Mouse (Mus musculus) T-helper 17 cell (primary cell): Measurements from ENCODE around the gene Acpp.

Experiments
- in situ Hi-C, 2 experiments: fragments of 300-600 bp; cut with MboI, MseI; formaldehyde crosslinking; loops; 1 replicate in 1 of 2; 2 replicates in 1 of 2; pipeline ENCODE4 v1.15.1; 2025; ENCODE audit warnings: high pct_unique_total_duplicates in 2 of 2

Gene Acpp

GRCm38 (mm10) chr9:104305333-104306111, 32.0 kb downstream of the Acpp start:
- in situ Hi-C loops = loop anchor here in 1 of 2 experiments (10.0 kb wide), 1 partner anchor 101 kb away; no protein-coding TSS in a partner anchor

DNA sequence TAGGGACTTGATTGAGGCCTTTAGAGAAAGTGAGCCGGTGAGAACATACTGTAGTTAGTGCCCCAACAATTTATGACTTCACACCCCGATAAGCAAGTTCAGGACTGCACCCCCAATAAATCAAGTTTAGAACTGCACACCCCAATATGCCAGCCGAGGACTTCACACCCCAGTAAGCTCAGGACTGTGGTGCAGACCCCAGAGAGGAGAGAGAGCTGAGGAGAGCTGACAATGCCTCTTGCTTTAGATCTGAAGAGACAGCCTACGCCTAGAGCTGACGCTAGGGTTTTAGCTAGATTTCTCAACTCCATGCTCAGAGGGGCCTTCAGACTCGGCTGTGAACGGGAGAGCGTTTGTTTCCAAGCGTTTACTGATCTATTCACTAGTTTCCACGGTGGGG, 32.7 kb downstream of the Acpp start:
- in situ Hi-C loops = loop anchor here in 1 of 2 experiments (10.0 kb wide), 1 partner anchor 100 kb away; no protein-coding TSS in a partner anchor

DNA sequence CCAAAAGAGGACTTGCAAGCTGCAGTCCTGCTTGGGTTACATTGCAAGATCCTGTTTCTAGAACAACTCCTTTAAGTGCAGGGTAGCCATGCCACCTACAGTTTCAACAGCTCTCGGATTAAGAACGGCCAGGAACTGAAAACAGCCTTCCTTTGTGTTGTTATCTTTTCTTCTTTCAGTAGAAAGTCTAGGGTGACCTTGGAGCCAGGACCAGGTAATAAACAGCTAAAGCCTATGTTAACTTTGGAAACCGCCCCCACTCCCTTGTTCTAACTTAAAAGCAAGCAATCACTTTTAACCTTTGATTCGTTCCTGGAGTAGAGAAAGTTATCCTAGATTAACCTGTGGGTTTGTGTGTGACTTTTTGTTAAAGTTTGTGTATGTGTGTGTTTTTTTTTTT, 33.2 kb downstream of the Acpp start:
- in situ Hi-C loops = loop anchor here in 1 of 2 experiments (10.0 kb wide), 1 partner anchor 100 kb away; no protein-coding TSS in a partner anchor

DNA sequence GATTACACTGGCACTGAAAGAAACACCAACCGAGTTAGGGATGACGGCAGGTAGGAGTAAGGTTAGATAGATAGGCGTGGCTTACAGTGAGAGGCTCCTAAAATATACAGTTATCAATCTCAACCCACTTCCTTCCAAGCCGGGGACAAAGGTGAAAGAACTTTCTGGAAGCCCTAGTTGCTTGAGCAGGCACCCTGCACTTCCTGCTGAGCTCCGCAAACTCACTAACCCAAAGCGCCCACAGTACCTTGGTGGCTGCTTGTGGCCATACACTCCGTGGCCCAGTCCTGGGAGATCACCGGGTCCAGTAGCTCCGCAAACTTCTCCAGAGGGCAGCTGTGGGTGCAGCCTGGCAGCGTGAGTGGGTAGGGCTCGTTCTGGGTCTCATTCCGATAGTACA, 37.0 kb downstream of the Acpp start:
- in situ Hi-C loops = loop anchor here in 1 of 2 experiments (10.0 kb wide), 1 partner anchor 96 kb away; no protein-coding TSS in a partner anchor

DNA sequence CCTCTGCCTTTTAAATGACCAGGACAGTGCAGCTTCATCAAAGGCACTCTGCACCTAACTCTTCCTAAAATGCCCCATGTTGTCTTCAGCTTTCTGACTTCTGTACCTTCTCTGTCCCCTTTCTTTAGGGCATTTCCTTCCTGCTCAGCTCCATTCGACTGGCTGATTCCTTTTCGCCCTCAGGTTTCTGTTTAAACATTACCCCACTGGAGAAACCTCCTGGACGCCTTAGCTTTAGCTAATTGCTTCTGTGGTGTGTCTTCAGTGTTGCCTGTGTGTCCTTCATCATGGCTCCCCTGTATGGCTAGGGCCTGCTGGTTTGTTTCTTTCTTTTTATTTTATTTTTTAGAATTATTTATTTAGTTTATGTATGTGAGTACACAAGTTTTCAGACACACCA, 40.5 kb downstream of the Acpp start:
- in situ Hi-C loops = no loop called here

DNA sequence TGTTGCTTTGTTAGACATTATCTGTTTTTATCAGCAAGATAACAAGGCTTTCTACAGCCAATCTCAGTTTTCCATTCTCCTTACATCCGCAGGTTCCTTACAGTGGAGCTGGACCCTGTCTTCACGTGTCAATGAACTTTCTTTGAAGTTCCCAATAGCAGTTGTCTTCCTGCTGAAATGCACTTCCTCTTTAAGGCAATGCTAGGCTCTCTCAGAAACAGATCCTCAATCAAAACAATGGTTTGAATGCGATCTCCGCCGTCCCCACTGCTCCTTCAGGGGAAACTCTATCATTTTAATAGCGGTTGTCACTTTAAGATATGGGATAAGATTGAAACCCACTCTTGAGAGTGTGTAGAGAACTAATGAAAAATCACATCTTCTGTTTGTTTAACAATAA, 52.6 kb downstream of the Acpp start:
- in situ Hi-C loops = loop anchor here in 1 of 2 experiments (5.0 kb wide), 1 partner anchor 847 kb away; the partner anchor contains the start of gene Nudt16

DNA sequence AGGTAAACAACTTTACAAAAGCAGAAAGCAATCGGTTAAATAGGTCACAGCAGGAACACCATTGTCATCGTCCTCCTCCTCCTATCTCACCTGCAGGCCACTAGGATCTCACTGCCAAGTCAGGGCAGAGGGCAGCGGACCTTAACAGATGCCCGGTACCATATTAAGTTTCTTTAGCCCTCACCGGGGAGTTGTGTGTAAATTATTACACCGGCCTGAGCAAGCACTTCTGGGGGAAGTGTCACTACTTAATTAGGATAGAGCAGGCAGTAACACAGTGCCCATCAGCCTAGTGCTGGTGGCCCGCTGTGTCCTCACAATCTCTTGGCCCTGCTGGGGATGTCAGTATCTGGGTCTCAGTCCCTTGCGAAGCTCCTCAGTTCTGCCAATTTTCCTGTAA, 55.0 kb downstream of the Acpp start:
- in situ Hi-C loops = loop anchor here in 1 of 2 experiments (5.0 kb wide), 1 partner anchor 850 kb away; the partner anchor contains the start of gene Nudt16

DNA sequence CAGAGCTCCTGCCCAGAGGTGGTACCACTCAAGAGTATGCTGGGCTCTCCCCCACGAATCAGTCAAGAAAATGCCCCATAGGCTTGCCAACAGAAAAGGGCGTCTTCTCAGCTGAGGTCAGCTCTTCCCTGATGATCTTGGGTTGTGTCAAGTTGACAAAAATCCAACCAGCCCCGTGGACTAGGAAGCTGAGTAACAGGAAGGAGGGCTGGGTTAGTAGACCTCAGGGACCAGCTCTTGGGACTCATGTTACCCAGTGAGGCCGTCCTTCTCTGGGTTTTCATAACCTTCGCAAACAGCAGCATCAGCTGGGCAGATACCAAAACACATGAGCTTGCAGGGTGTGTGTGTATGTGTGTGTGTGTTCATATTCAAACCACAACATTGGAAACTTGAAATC, 55.8 kb downstream of the Acpp start:
- in situ Hi-C loops = loop anchor here in 1 of 2 experiments (5.0 kb wide), 1 partner anchor 851 kb away; the partner anchor contains the start of gene Nudt16

GRCm38 (mm10) chr9:104280725-104281495, 56.6 kb downstream of the Acpp start:
- in situ Hi-C loops = loop anchor here in 1 of 2 experiments (5.0 kb wide), 1 partner anchor 851 kb away; the partner anchor contains the start of gene Nudt16

DNA sequence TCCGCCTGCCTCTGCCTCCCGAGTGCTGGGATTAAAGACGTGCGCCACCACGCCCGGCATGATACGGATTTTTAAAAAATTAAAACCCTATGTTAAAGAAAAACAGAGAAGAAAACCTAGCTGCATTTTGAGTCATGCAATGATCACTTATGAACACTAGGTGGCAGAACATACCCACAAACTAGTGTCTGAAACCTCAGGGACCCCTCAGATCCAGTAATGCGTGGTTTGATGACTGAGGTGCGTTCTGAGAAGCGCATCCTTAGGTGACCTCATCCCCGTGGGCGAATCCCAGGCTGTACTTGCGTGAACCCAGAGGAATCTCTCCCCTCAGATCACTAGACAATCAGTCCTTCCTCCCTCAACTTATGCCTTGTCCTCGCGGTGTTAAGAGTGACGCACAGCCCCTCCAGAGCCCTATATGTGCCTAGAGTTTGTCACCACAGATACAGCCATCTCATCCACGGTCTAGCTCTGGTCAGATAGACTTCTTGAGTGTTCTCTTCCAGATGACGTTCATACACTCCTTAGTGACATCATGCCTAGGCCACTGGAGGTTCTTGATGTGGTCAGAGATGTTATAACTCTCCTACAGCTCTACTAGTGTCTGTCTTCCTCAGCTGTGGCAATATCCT, 59.9 kb downstream of the Acpp start:
- in situ Hi-C loops = loop anchor here (5.0 to 10.0 kb wide), 3 partner anchors 105 to 1877 kb away; partner anchors contain the start of gene Glyctk (in 1 of the 2)

DNA sequence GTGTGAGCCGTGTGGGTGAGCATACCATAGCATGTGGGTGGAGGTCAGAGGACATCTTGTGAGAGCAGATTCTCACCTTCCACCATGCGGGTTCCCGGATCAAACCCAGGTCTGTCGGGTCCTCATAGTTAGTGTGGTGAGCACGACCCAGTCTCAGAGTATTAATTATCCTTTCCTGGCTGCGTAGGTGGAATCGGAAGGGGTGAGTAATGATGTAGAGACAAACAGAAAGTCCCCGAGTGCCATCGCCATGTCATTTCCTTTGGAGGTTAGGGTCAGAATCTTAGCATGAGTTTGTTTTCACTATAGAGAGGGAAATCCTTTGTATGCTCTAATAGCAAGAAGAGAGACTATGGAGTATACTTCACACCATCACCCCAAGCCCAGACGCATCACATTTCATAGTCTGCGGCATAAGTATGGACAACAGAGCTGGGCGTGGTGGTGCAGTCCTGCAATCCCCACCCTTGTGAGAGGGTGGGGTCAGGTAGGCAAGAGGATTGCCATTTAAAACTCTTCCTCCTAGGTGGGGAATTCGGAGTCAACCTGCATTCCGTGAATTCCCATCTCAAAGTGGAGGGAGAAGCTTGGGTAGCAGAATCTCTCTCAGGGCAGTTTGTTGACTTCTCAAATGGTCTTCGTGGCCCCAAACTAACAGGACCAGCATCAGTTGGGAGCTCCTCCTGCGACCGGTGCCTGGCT, 62.3 kb downstream of the Acpp start:
- in situ Hi-C loops = loop anchor here (5.0 to 10.0 kb wide), 3 partner anchors 107 to 1880 kb away; partner anchors contain the start of gene Glyctk (in 1 of the 2)

- in situ Hi-C loops = loop anchor here (10.0 to 25.0 kb wide), 3 partner anchors 113 to 1883 kb away; partner anchors contain the start of genes Aste1 (in 1 of the 2), Glyctk (in 1 of the 2) and Nek11 (in 1 of the 2)
Measured at GRCm38 (mm10) chr9:104272057-104272456, 65.5 kb downstream of the Acpp start.

- in situ Hi-C loops = loop anchor here (10.0 to 25.0 kb wide), 3 partner anchors 113 to 1883 kb away; partner anchors contain the start of genes Aste1 (in 1 of the 2), Glyctk (in 1 of the 2) and Nek11 (in 1 of the 2)
Measured at GRCm38 (mm10) chr9:104271642-104272041, 65.9 kb downstream of the Acpp start.

DNA sequence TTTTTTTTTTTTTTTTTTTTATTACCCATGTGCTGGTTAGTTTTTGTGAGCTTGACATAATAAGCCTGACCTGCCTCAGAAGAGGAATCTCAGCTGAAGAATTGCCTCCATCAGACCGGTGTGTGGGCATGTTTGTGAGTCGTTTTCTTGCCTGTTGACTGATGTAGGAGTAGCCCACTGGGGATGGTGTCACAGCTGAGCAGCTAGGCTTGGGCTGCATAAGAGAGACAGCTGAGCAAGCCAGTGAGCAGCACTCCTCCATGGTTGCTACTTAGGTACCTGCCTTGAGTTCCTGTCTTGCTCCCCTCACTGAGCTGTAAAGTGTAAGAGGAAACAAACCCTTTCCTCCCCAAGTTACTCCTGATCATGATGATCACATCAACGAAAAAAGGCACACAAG, 67.6 kb downstream of the Acpp start:
- in situ Hi-C loops = loop anchor here (10.0 to 25.0 kb wide), 3 partner anchors 115 to 1885 kb away; partner anchors contain the start of genes Aste1 (in 1 of the 2), Glyctk (in 1 of the 2) and Nek11 (in 1 of the 2)

GRCm38 (mm10) chr9:104269349-104269871, 68.1 kb downstream of the Acpp start:
- in situ Hi-C loops = loop anchor here in 1 of 2 experiments (25.0 kb wide), 1 partner anchor 1118 kb away; the partner anchor contains the start of genes Aste1 and Nek11

- in situ Hi-C loops = loop anchor here (5.0 to 25.0 kb wide), 2 partner anchors 1123 to 1133 kb away; partner anchors contain the start of genes Aste1 (in 2 of the 2) and Nek11 (in 2 of the 2)
Measured at GRCm38 (mm10) chr9:104264567-104264966, 73.0 kb downstream of the Acpp start.

DNA sequence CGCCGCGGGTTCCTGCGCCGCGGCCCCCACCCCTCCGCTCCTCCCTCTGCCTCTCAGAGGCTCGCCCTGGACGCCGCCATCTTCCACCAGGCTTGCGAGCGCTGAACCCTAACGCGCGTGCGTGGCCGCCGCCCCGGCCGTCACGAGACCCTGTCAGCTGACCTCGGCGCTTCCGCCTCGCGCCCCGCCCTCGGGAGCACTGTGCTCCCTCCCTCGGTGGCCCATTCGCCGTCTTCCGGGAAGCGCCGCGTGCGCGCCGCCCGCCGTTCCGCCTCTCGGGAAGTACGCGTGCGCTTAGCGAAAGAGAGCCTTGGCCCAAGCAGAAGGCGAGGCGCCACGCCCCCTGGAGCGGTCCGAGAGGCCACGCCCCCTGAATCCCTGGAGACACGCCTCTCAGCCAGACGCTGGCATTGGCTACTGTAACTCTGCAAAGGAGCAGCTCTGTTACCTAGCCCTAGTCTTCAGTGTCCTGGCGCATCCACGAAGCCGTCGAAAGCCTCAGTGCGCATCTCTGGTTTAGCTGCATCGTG, 74.7 kb downstream of the Acpp start, which contains the start of gene Dnajc13:
Dnajc13 (minus strand) TSS at position 108 of the 530 bp plus-strand sequence.
- in situ Hi-C loops = loop anchor here (5.0 to 25.0 kb wide), 2 partner anchors 1124 to 1134 kb away; partner anchors contain the start of genes Aste1 (in 2 of the 2) and Nek11 (in 2 of the 2)

GRCm38 (mm10) chr9:104262016-104262762, 75.4 kb downstream of the Acpp start:
- in situ Hi-C loops = loop anchor here (5.0 to 25.0 kb wide), 2 partner anchors 1125 to 1135 kb away; partner anchors contain the start of genes Aste1 (in 2 of the 2) and Nek11 (in 2 of the 2)
